Comparison of ENCODE assay signal across 8 mouse cellular contexts in the genomic region with DNA sequence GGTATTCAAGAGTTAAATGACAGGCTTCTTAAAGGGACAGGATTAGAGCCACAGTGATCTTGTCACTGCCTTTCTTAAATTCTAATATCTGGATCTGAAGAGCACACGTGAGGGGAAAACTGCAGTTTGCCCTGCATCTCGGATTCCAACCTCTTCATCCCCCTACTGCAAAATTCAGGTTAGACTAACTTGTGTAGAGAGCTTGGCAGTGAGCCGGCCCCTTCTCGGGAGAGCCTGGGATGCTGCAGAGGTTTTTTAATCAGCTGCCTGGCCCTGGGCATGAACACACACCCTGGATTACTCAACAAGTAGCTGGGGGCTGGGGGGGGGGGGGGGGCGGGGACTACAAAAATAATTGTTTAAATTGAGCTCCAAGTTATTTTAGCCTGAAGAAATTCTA.
A peak's percentile ranks its signal among the peaks of the same experiment; 100 is the strongest.
DNase-seq lines count a peak whose midpoint lies in the region; ATAC-seq and TF ChIP-seq lines count a peak whose summit lies in the region.

No protein-coding gene starts in this region.

- no peak for DNase-seq in heart, adult 2 months
- no peak for DNase-seq in heart, postnatal 10 days
- DNase-seq in hindbrain, embryonic 11.5 days (ENCODE audit: low spot score), result no peak
- DNase-seq in midbrain, embryonic 10.5 days (ENCODE audit: low spot score), result no peak
- no peak for DNase-seq in spleen, adult 12 weeks (ENCODE audit: low spot score)
- DNase-seq in adrenal gland, postnatal 25 days, result no peak

- TF ChIP-seq CTCF in heart, adult 2 months (IDR thresholded peaks at IDR 0.05), result no peak

- peaks cover 5% of the 10 kb centered on the region for H3K4me1 ChIP-seq in heart, adult 2 months (ENCODE audit: control insufficient read depth, insufficient read depth, low read length)
- no peaks in the 10 kb centered on the region for H3K4me1 ChIP-seq in embryonic facial prominence, embryonic 12.5 days
- H3K4me1 ChIP-seq in hindbrain, embryonic 11.5 days (replicated peaks; ENCODE audit: control insufficient read depth, insufficient read depth, low read length), result no peaks in the 10 kb centered on the region
- peaks cover 14% of the 10 kb centered on the region for H3K4me1 ChIP-seq in midbrain, embryonic 10.5 days

- H3K9me3 ChIP-seq in embryonic facial prominence, embryonic 12.5 days, result no peaks in the 10 kb centered on the region
- no peaks in the 10 kb centered on the region for H3K9me3 ChIP-seq in hindbrain, embryonic 11.5 days (ENCODE audit: control insufficient read depth, low read length)
- H3K9me3 ChIP-seq in midbrain, embryonic 10.5 days (replicated peaks), result no peaks in the 10 kb centered on the region

- ATAC-seq in embryonic facial prominence, embryonic 12.5 days (ENCODE audit: insufficient number of reproducible peaks, insufficient read depth, low FRiP score, low TSS enrichment), result no peak; the same call in 1 of the 2 replicates
- peak; percentile 46; the same call in 1 of the 2 replicates for ATAC-seq in hindbrain, embryonic 11.5 days (ENCODE audit: low FRiP score)
- ATAC-seq in erythroid progenitor cell, adult 5-6 weeks (replicated peaks; ENCODE audit: low FRiP score, poor library complexity, severe bottlenecking), result no peak

- TF ChIP-seq EP300 in heart, adult 2 months (IDR thresholded peaks at IDR 0.05; ENCODE audit: insufficient read depth, low read depth, low read length), result no peak

- no peak for TF ChIP-seq POLR2A in heart, adult 2 months (IDR thresholded peaks at IDR 0.05; ENCODE audit: insufficient read depth, low read depth, low read length)

- intact Hi-C loops in heart, adult 2 months (cut with DNase I), result loop anchor here (1.0 to 5.0 kb wide), 5 partner anchors 125 to 530 kb away; a partner anchor contains a TSS
- intact Hi-C loops in heart, postnatal 10 days (cut with DNase I), result loop anchor here (1.0 to 5.0 kb wide), 5 partner anchors 221 to 530 kb away; a partner anchor contains a TSS

- H3K4me2 ChIP-seq in embryonic facial prominence, embryonic 12.5 days (replicated peaks), result peak overlapping the region; percentile 39
- no peak overlapping the region for H3K4me2 ChIP-seq in hindbrain, embryonic 11.5 days (replicated peaks; ENCODE audit: low read depth, low read length)

- peak overlapping the region; percentile 54 for H3K27ac ChIP-seq in heart, adult 2 months
- 0 out of 2 replicates have a peak overlapping the region, but pooled peaks have one; percentile 2 for H3K27ac ChIP-seq in embryonic facial prominence, embryonic 12.5 days
- no peak overlapping the region for H3K27ac ChIP-seq in hindbrain, embryonic 11.5 days (ENCODE audit: low read depth, low read length)
- H3K27ac ChIP-seq in midbrain, embryonic 10.5 days (replicated peaks), result peak overlapping the region; percentile 90

- peak overlapping the region; percentile 13; the same call in 1 of the 2 replicates for H3K9ac ChIP-seq in heart, adult 2 months (ENCODE audit: low read depth, low read length)
- H3K9ac ChIP-seq in embryonic facial prominence, embryonic 12.5 days, result no peak overlapping the region
- 0 out of 2 replicates have a peak overlapping the region, but pooled peaks have one; percentile 15 for H3K9ac ChIP-seq in hindbrain, embryonic 11.5 days (ENCODE audit: low read depth, low read length)

- 9% methylated on average over 5 of the region's 5 CpGs for WGBS in heart, adult 2 months
- 21% methylated on average over 5 of the region's 5 CpGs for WGBS in embryonic facial prominence, embryonic 12.5 days
- 41% methylated on average over 5 of the region's 5 CpGs for WGBS in hindbrain, embryonic 11.5 days
- 35% methylated on average over 5 of the region's 5 CpGs for WGBS in midbrain, embryonic 10.5 days

- H3K79me2 ChIP-seq in heart, adult 2 months (replicated peaks; ENCODE audit: control insufficient read depth, insufficient read depth, low read length), result no peaks in the 10 kb centered on the region

- H3K27me3 ChIP-seq in heart, adult 2 months (ENCODE audit: control insufficient read depth, insufficient read depth, low read length), result no peaks in the 10 kb centered on the region
- no peaks in the 10 kb centered on the region for H3K27me3 ChIP-seq in embryonic facial prominence, embryonic 12.5 days
- H3K27me3 ChIP-seq in hindbrain, embryonic 11.5 days (ENCODE audit: control insufficient read depth, insufficient read depth, low read length), result no peaks in the 10 kb centered on the region
- H3K27me3 ChIP-seq in midbrain, embryonic 10.5 days (ENCODE audit: low read depth, poor library complexity, severe bottlenecking), result no peaks in the 10 kb centered on the region

- H3K36me3 ChIP-seq in heart, adult 2 months (ENCODE audit: control insufficient read depth, insufficient read depth, low read length), result no peaks in the 10 kb centered on the region
- no peaks in the 10 kb centered on the region for H3K36me3 ChIP-seq in embryonic facial prominence, embryonic 12.5 days
- no peaks in the 10 kb centered on the region for H3K36me3 ChIP-seq in hindbrain, embryonic 11.5 days (ENCODE audit: control insufficient read depth, insufficient read depth, low read length)
- no peaks in the 10 kb centered on the region for H3K36me3 ChIP-seq in midbrain, embryonic 10.5 days

- no peak overlapping the region for H3K4me3 ChIP-seq in heart, adult 2 months
- H3K4me3 ChIP-seq in embryonic facial prominence, embryonic 12.5 days, result no peak overlapping the region
- H3K4me3 ChIP-seq in hindbrain, embryonic 11.5 days (ENCODE audit: low read depth, low read length), result no peak overlapping the region
- peak overlapping the region; percentile 37 for H3K4me3 ChIP-seq in midbrain, embryonic 10.5 days
